Mouse (Mus musculus): ENCODE measurements around the gene Wdr77. TPM values are rescaled to one million over a fixed set of nuclear protein-coding genes. Genes with fewer than 3 reads are reported as not detected.
A peak's percentile ranks its signal among the peaks of the same experiment; 100 is the strongest.
"Not testable (repeated sequence)": the region's sequence is repeated elsewhere in the genome, so short reads cannot be mapped to it uniquely, and the experiment has no call there.

The Wdr77 gene
- polyA plus RNA-seq, 1 experiment from 2014 or later = 122 TPM

- Histone ChIP-seq H3K9ac (no peak overlapping the region), H3K4me2 (replicated peaks) (no peak overlapping the region), H3K4me1 (peaks cover 26% of the 10 kb centered on the region), H3K27ac (replicated peaks) (no peak overlapping the region), H3K9me3 (replicated peaks) (no peaks in the 10 kb centered on the region), H3K27me3 (no peaks in the 10 kb centered on the region), H3K36me3 (peaks cover 35% of the 10 kb centered on the region), H3K4me3 (replicated peaks) (peak overlapping the region; percentile 94; the same call in 1 of the 2 replicates)
- ATAC-seq (ENCODE audit: insufficient number of reproducible peaks, low FRiP score, low TSS enrichment, low read depth) = no peak
- WGBS = 98% methylated on average over 1 of the region's 1 CpGs
These were observed 1.9 kb upstream of the Wdr77 start for GRCm38 (mm10) chr3:105957235-105957634.

DNA sequence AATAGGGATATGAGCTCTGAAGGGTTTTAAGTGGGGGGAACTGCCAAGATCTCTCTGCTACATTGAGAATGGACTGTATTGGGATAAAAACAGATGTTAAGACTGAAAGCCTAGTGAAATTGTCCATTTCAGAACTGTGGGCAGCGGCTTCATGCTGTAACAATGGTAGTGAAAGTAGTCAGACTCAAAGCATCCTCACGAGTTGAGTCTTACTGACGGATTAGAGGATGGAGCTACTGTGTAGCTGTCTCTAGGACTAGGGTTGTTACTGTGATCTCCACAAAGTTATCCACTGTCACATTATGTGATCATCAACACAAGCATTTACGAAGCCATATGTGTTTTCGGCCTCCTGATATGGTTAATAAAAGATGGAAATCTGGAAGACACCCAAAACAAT, 965 bp upstream of the Wdr77 start:
- peaks cover 26% of the 10 kb centered on the region for H3K4me1 ChIP-seq
- WGBS = 39% methylated on average over 5 of the region's 5 CpGs
- peak overlapping the region; percentile 94 for H3K4me3 ChIP-seq (replicated peaks)
- H3K27ac ChIP-seq (replicated peaks) = no peak overlapping the region
- H3K27me3 ChIP-seq = no peaks in the 10 kb centered on the region
- H3K4me2 ChIP-seq (replicated peaks) = peak overlapping the region; percentile 71
- H3K9ac ChIP-seq = peak overlapping the region; percentile 97
- H3K36me3 ChIP-seq = peaks cover 36% of the 10 kb centered on the region
- H3K9me3 ChIP-seq (replicated peaks) = no peaks in the 10 kb centered on the region
- ATAC-seq (ENCODE audit: insufficient number of reproducible peaks, low FRiP score, low TSS enrichment, low read depth) = no peak

- WGBS = 0% methylated on average over 26 of the region's 26 CpGs
- Histone ChIP-seq H3K36me3 (peaks cover 44% of the 10 kb centered on the region), H3K4me3 (replicated peaks) (peak overlapping the region; percentile 94), H3K4me1 (peaks cover 26% of the 10 kb centered on the region), H3K27me3 (no peaks in the 10 kb centered on the region), H3K9ac (peak overlapping the region; percentile 89), H3K4me2 (replicated peaks) (peak overlapping the region; percentile 85), H3K9me3 (replicated peaks) (no peaks in the 10 kb centered on the region), H3K27ac (replicated peaks) (peak overlapping the region; percentile 74)
- peak; percentile 53 for ATAC-seq (ENCODE audit: insufficient number of reproducible peaks, low FRiP score, low TSS enrichment, low read depth)
These were observed 416 bp downstream of the Wdr77 start for GRCm38 (mm10) chr3:105959585-105959984.

GRCm38 (mm10) chr3:105959999-105960398, 830 bp downstream of the Wdr77 start, which contains the start of gene Atp5f1:
Atp5f1 (minus strand) TSS chr3:105960099.
- Histone ChIP-seq H3K4me1 (peaks cover 26% of the 10 kb centered on the region), H3K4me2 (replicated peaks) (peak within 1 kb of the TSS; percentile 85), H3K4me3 (replicated peaks) (peak within 1 kb of the TSS; percentile 94), H3K36me3 (peaks cover 45% of the 10 kb centered on the region), H3K27ac (replicated peaks) (peak within 1 kb of the TSS; percentile 92), H3K9me3 (replicated peaks) (no peaks in the 10 kb centered on the region), H3K9ac (peak within 1 kb of the TSS; percentile 97), H3K27me3 (no peaks in the 10 kb centered on the region)
- 2% methylated on average over 6 of the region's 6 CpGs for WGBS
- no peak for ATAC-seq (ENCODE audit: insufficient number of reproducible peaks, low FRiP score, low TSS enrichment, low read depth)

GRCm38 (mm10) chr3:105960700-105961099, 1.5 kb downstream of the Wdr77 start:
- Histone ChIP-seq H3K36me3 (peaks cover 52% of the 10 kb centered on the region), H3K4me2 (replicated peaks) (peak overlapping the region; percentile 85), H3K4me3 (replicated peaks) (peak overlapping the region; percentile 94), H3K27me3 (no peaks in the 10 kb centered on the region), H3K9me3 (replicated peaks) (no peaks in the 10 kb centered on the region), H3K27ac (replicated peaks) (no peak overlapping the region), H3K9ac (no peak overlapping the region), H3K4me1 (peaks cover 26% of the 10 kb centered on the region)
- ATAC-seq (ENCODE audit: insufficient number of reproducible peaks, low FRiP score, low TSS enrichment, low read depth) = no peak
- WGBS = 88% methylated on average over 2 of the region's 2 CpGs

- peaks cover 35% of the 10 kb centered on the region for H3K36me3 ChIP-seq
- 79% methylated on average over 5 of the region's 5 CpGs for WGBS
These were observed 12.8 kb downstream of the Wdr77 start for GRCm38 (mm10) chr3:105971831-105972446.

GRCm38 (mm10) chr3:105973411-105973810, 14.2 kb downstream of the Wdr77 start, which contains the start of gene Ovgp1:
Ovgp1 (plus strand) TSS chr3:105973711.
- H3K27me3 ChIP-seq = no peaks in the 10 kb centered on the region
- H3K4me2 ChIP-seq (replicated peaks) = no peak within 1 kb of the TSS
- H3K36me3 ChIP-seq = peaks cover 21% of the 10 kb centered on the region
- no peaks in the 10 kb centered on the region for H3K9me3 ChIP-seq (replicated peaks)
- no peak within 1 kb of the TSS for H3K4me3 ChIP-seq (replicated peaks)
- no peak for ATAC-seq (ENCODE audit: insufficient number of reproducible peaks, low FRiP score, low TSS enrichment, low read depth)
- 92% methylated on average over 3 of the region's 3 CpGs for WGBS
- no peak within 1 kb of the TSS for H3K9ac ChIP-seq
- H3K27ac ChIP-seq (replicated peaks) = no peak within 1 kb of the TSS
- H3K4me1 ChIP-seq = no peaks in the 10 kb centered on the region

More at GRCm38 (mm10) chr3:105971831-105972446, 12.8 kb downstream of the Wdr77 start:
- Histone ChIP-seq H3K4me2 (replicated peaks) (no peak overlapping the region), H3K27ac (replicated peaks) (no peak overlapping the region), H3K9ac (no peak overlapping the region), H3K9me3 (replicated peaks) (no peaks in the 10 kb centered on the region), H3K4me1 (no peaks in the 10 kb centered on the region), H3K27me3 (no peaks in the 10 kb centered on the region), H3K4me3 (replicated peaks) (no peak overlapping the region)
- ATAC-seq (ENCODE audit: insufficient number of reproducible peaks, low FRiP score, low TSS enrichment, low read depth) = no peak

- peaks cover 14% of the 10 kb centered on the region for H3K36me3 ChIP-seq
- H3K4me2 ChIP-seq (replicated peaks) = no peak overlapping the region
- H3K4me3 ChIP-seq (replicated peaks) = no peak overlapping the region
- H3K27ac ChIP-seq (replicated peaks) = no peak overlapping the region
- no peaks in the 10 kb centered on the region for H3K4me1 ChIP-seq
- H3K9me3 ChIP-seq (replicated peaks) = no peaks in the 10 kb centered on the region
- ATAC-seq (ENCODE audit: insufficient number of reproducible peaks, low FRiP score, low TSS enrichment, low read depth) = no peak
- no peaks in the 10 kb centered on the region for H3K27me3 ChIP-seq
- 82% methylated on average over 2 of the region's 2 CpGs for WGBS
- H3K9ac ChIP-seq = no peak overlapping the region
These were observed 15.0 kb downstream of the Wdr77 start for GRCm38 (mm10) chr3:105974174-105974573.

DNA sequence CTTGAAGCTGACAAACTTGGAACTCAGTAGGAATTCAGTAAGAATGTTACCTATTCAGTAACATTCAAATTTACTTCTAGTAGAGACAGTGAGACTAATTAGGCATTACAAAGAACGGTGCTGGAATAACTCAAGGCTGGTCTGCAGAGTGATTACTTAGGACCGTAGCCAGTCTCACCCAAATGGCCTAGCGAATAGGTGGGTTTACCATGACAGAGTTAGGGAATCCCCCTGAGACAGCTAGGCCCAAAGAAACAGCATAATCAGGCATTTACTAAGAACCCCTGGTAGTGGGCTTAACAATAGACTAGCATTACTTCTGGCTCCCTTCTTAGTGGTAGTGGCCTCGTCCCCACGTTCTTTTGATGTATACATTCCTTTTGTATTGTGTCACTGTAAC, 30.4 kb downstream of the Wdr77 start:
- not testable (repeated sequence) for H3K27ac ChIP-seq (replicated peaks); H3K4me3 ChIP-seq (replicated peaks); H3K27me3 ChIP-seq; ATAC-seq (ENCODE audit: insufficient number of reproducible peaks, low FRiP score, low TSS enrichment, low read depth); H3K9ac ChIP-seq; H3K4me2 ChIP-seq (replicated peaks); H3K36me3 ChIP-seq; H3K9me3 ChIP-seq (replicated peaks); H3K4me1 ChIP-seq
- WGBS = 47% methylated on average over 5 of the region's 5 CpGs

- H3K36me3 ChIP-seq = no peaks in the 10 kb centered on the region
- H3K9ac ChIP-seq = no peak overlapping the region
- ATAC-seq (ENCODE audit: insufficient number of reproducible peaks, low FRiP score, low TSS enrichment, low read depth) = no peak
- no peaks in the 10 kb centered on the region; the same call in 1 of the 2 replicates for H3K4me1 ChIP-seq
- H3K27ac ChIP-seq (replicated peaks) = no peak overlapping the region
- H3K4me3 ChIP-seq (replicated peaks) = no peak overlapping the region
- 15% methylated on average over 4 of the region's 4 CpGs for WGBS
- H3K27me3 ChIP-seq = no peaks in the 10 kb centered on the region
- H3K4me2 ChIP-seq (replicated peaks) = no peak overlapping the region
- H3K9me3 ChIP-seq (replicated peaks) = no peaks in the 10 kb centered on the region
These were observed 32.6 kb downstream of the Wdr77 start for GRCm38 (mm10) chr3:105991653-105992283.

GRCm38 (mm10) chr3:105994730-105995129, 35.6 kb downstream of the Wdr77 start:
- 21% methylated on average over 2 of the region's 2 CpGs for WGBS
- Histone ChIP-seq H3K4me2 (replicated peaks) (no peak overlapping the region), H3K27me3 (no peaks in the 10 kb centered on the region), H3K9me3 (replicated peaks) (no peaks in the 10 kb centered on the region), H3K4me1 (no peaks in the 10 kb centered on the region; the same call in 1 of the 2 replicates), H3K9ac (no peak overlapping the region), H3K36me3 (no peaks in the 10 kb centered on the region), H3K4me3 (replicated peaks) (no peak overlapping the region), H3K27ac (replicated peaks) (no peak overlapping the region)
- ATAC-seq (ENCODE audit: insufficient number of reproducible peaks, low FRiP score, low TSS enrichment, low read depth) = no peak
